Mouse (Mus musculus) bone marrow macrophage, adult 2 months (primary cell): ENCODE results near the gene Tmem26. TPM values are rescaled to one million over a fixed set of nuclear protein-coding genes. Genes with fewer than 3 reads are reported as not detected.

Experiments
- H3K27ac ChIP-seq: 2 replicates; pipeline ENCODE4 v1.5.1; 2012; ENCODE audit warnings: low read depth, low read length; ENCODE audit not compliant: insufficient read depth
- H3K4me1 ChIP-seq: 2 replicates; pipeline ENCODE4 v1.6.1; 2012; ENCODE audit warnings: low read length; ENCODE audit not compliant: control insufficient read depth, insufficient read depth
- H3K4me3 ChIP-seq: 2 replicates; pipeline ENCODE4 v1.5.1; 2012; ENCODE audit warnings: mild to moderate bottlenecking, low read length, moderate library complexity; ENCODE audit not compliant: insufficient read depth
- CTCF ChIP-seq: IDR thresholded peaks from 2 replicates; pipeline ENCODE4 v1.5.1; 2012; ENCODE audit warnings: low read depth, mild to moderate bottlenecking, low read length, moderate library complexity
- POLR2A ChIP-seq: IDR thresholded peaks from 2 replicates; pipeline ENCODE4 v1.6.1; 2012; ENCODE audit warnings: mild to moderate bottlenecking, low read depth, low read length, borderline replicate concordance
- polyA plus RNA-seq: library from polyadenylated mRNA; stranded (reverse); fragments of >200 nt; gene quantifications from 2 replicates; pipeline ENCODE4 v1.2.4, GENCODE M21; 2012; ENCODE audit not compliant: missing spikeins, insufficient read depth, insufficient read length

Gene Tmem26
- polyA plus RNA-seq, 1 experiment: 0.32 TPM

DNA sequence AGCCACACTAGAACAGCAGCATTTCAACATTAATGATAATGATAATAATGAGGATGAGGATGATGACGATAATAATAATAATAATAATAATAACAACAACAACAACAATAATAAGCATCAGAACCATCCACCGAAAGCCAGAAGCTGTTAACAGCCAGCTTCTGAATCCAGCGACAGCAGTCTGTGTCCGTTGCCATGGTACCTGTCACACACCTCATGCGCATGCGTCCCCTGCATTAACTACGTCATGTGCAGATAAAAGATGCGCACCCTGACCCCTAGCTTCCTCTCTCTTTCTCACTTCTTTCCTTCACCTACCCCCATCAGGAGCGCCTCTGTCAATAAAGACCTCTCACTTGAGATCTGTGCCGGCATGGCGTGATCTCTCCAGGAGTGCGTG lies 89.3 kb downstream of the Tmem26 start:
- TF ChIP-seq POLR2A: no peak
- TF ChIP-seq CTCF: no peak
- no peak overlapping the region for H3K4me3 ChIP-seq
- H3K27ac ChIP-seq: no peak overlapping the region

GRCm38 (mm10) chr10:68817281-68817680 lies 93.8 kb downstream of the Tmem26 start:
- H3K4me3 ChIP-seq: no peak overlapping the region
- no peak overlapping the region for H3K27ac ChIP-seq
- TF ChIP-seq POLR2A (no peak), CTCF (no peak)
- H3K4me1 ChIP-seq: no peaks in the 10 kb centered on the region

More for the DNA sequence above, 89.3 kb downstream of the Tmem26 start:
- H3K4me1 ChIP-seq: no peaks in the 10 kb centered on the region

DNA sequence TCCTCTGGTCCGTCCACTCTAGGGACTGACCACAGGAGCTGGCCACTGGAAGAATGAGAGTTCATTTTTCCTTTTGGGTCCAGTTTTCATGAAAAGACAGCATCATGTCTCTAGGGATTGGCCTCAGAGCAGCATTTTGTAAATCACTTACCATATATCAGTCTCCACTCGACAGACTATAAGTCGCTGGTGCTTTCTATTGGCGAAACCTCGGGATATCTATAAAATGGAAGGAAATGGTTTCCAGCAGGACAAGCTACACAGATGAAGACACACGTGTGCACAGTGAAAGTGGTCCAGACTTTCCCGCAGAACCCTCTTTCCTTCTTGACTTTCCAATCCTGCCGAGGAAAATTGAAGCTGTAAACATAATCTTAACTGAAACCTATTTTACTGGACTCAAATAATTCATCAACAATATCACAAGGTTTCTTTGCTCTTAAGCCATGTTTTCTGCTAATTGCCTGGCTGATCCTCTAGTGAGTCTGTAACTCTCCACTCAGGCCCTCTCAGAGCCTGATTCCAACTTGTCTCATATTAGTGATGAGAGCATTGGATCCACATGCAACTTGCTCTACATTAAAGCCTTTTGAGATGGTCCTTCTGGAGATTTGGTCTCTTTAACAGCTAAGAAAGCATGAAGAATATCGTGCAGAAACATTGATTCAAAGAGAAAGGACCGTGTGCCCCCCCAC lies 94.8 kb downstream of the Tmem26 start:
- H3K27ac ChIP-seq: no peak overlapping the region
- TF ChIP-seq CTCF (no peak), POLR2A (no peak)
- H3K4me1 ChIP-seq: no peaks in the 10 kb centered on the region
- no peak overlapping the region for H3K4me3 ChIP-seq

DNA sequence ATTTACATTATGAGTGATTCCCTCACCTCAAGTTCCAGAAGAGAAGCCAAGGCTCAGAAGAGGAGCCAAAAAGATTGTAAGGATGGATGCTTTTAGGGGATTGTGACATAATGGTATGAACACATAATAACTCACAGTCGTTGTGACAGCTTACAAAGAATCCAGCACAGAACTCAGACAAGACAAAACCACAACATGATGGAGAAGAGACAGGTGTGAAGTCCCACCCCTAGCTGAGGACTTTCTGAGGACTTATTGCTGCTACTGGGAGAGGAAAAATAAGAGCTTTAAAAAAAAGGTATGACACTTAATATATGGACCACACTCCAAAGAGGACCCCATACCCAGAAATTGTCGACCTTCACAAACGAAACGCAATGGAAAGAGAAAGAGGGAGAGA lies 101.1 kb downstream of the Tmem26 start:
- TF ChIP-seq POLR2A (no peak), CTCF (no peak)
- no peak overlapping the region for H3K27ac ChIP-seq

More for the DNA sequence above, 101.1 kb downstream of the Tmem26 start:
- Histone ChIP-seq H3K4me1 (no peaks in the 10 kb centered on the region), H3K4me3 (no peak overlapping the region)

Other genes starting within 250 kb of the Tmem26 start
- not detected in 2 replicates for gene Cabcoco1, start 181.8 kb upstream of the Tmem26 start, polyA plus RNA-seq